Mouse (Mus musculus) midbrain, embryonic 15.5 days (tissue): Measurements from ENCODE around the gene Ank2. TPM values are rescaled to one million over a fixed set of nuclear protein-coding genes. Genes with fewer than 3 reads are reported as not detected.

Source experiments
- ATAC-seq: fragments of 200-750 bp; cut with Nextera tagmentation; replicated peaks from 2 replicates; pipeline ENCODE4 v1.8.0; 2017; ENCODE audit warnings: moderate TSS enrichment
- H3K27ac ChIP-seq: fragments of 300-500 bp; sonication (generic); 2 replicates; pipeline ENCODE4 v1.5.1; 2015; ENCODE audit warnings: mild to moderate bottlenecking, inconsistent platforms
- H3K27me3 ChIP-seq: fragments of 300-500 bp; sonication (generic); replicated peaks from 2 replicates; pipeline ENCODE4 v1.6.1; 2015; ENCODE audit warnings: inconsistent platforms
- H3K36me3 ChIP-seq: fragments of 300-500 bp; sonication (generic); replicated peaks from 2 replicates; pipeline ENCODE4 v1.6.1; 2015; ENCODE audit warnings: inconsistent platforms
- H3K4me1 ChIP-seq: fragments of 300-500 bp; sonication (generic); 2 replicates; pipeline ENCODE4 v1.6.1; 2015; ENCODE audit warnings: inconsistent platforms
- H3K4me2 ChIP-seq: fragments of 300-500 bp; sonication (generic); 2 replicates; pipeline ENCODE4 v1.6.1; 2015; ENCODE audit warnings: inconsistent platforms, mild to moderate bottlenecking, moderate library complexity
- H3K4me3 ChIP-seq: fragments of 300-500 bp; sonication (generic); 2 replicates; pipeline ENCODE4 v1.5.1; 2015; ENCODE audit warnings: mild to moderate bottlenecking, inconsistent platforms
- H3K9ac ChIP-seq: fragments of 300-500 bp; sonication (generic); 2 replicates; pipeline ENCODE4 v1.6.1; 2015; ENCODE audit warnings: mild to moderate bottlenecking, inconsistent platforms
- H3K9me3 ChIP-seq: fragments of 300-500 bp; sonication (generic); 2 replicates; pipeline ENCODE4 v1.6.1; 2016; ENCODE audit warnings: inconsistent platforms
- WGBS: fragments of 180-500 bp; shearing (Covaris S2); methylation state at CpG from one replicate; pipeline ENCODE4 v1.1.7; 2015; ENCODE audit warnings: mixed read lengths; 5-methylcytosine and 5-hydroxymethylcytosine counted together
- polyA plus RNA-seq: library from polyadenylated mRNA; unstranded; fragments of >200 nt; fragmentation: Nextera tagmentation; extraction: Ambion mirVana; gene quantifications from 2 replicates; pipeline ENCODE4 v1.2.1, GENCODE M21; 2015

The Ank2 gene
- polyA plus RNA-seq, 1 experiment from 2014 or later, result 216 TPM

- H3K27ac ChIP-seq, result no peak overlapping the region
- H3K9me3 ChIP-seq, result no peaks in the 10 kb centered on the region
- H3K9ac ChIP-seq, result no peak overlapping the region
- ATAC-seq, result no peak
- no peak overlapping the region for H3K4me2 ChIP-seq
- 73% methylated on average over 4 of the region's 4 CpGs for WGBS
- H3K27me3 ChIP-seq, result no peaks in the 10 kb centered on the region
- H3K4me3 ChIP-seq, result no peak overlapping the region
- H3K36me3 ChIP-seq, result no peaks in the 10 kb centered on the region
- peaks cover under 1% of the 10 kb centered on the region; the same call in 1 of the 2 replicates for H3K4me1 ChIP-seq
Measured at GRCm38 (mm10) chr3:127469164-127469752, 29.9 kb downstream of the Ank2 start.

GRCm38 (mm10) chr3:127468569-127468968, 30.6 kb downstream of the Ank2 start:
- Histone ChIP-seq H3K4me2 (no peak overlapping the region), H3K9me3 (no peaks in the 10 kb centered on the region), H3K27me3 (no peaks in the 10 kb centered on the region), H3K4me1 (peaks cover 7% of the 10 kb centered on the region), H3K27ac (no peak overlapping the region), H3K9ac (no peak overlapping the region), H3K36me3 (no peaks in the 10 kb centered on the region), H3K4me3 (no peak overlapping the region)
- WGBS, result 89% methylated on average over 8 of the region's 8 CpGs
- ATAC-seq, result no peak

GRCm38 (mm10) chr3:127463816-127464480, 35.2 kb downstream of the Ank2 start:
- H3K4me3 ChIP-seq, result no peak overlapping the region
- H3K27me3 ChIP-seq, result no peaks in the 10 kb centered on the region
- no peaks in the 10 kb centered on the region for H3K36me3 ChIP-seq
- H3K9ac ChIP-seq, result no peak overlapping the region
- no peak overlapping the region for H3K27ac ChIP-seq
- 11% methylated on average over 14 of the region's 14 CpGs for WGBS
- H3K4me2 ChIP-seq, result peak overlapping the region; percentile 17; the same call in 1 of the 2 replicates
- ATAC-seq, result peak; percentile 56
- peaks cover 19% of the 10 kb centered on the region for H3K4me1 ChIP-seq
- H3K9me3 ChIP-seq, result no peaks in the 10 kb centered on the region

- Histone ChIP-seq H3K4me2 (no peak overlapping the region), H3K4me3 (no peak overlapping the region), H3K27me3 (no peaks in the 10 kb centered on the region), H3K4me1 (peaks cover 19% of the 10 kb centered on the region), H3K27ac (no peak overlapping the region), H3K9ac (no peak overlapping the region), H3K9me3 (no peaks in the 10 kb centered on the region), H3K36me3 (no peaks in the 10 kb centered on the region)
- 14% methylated on average over 9 of the region's 9 CpGs for WGBS
- peak; percentile 43; the same call in 1 of the 2 replicates for ATAC-seq
Measured at GRCm38 (mm10) chr3:127463165-127463564, 36.0 kb downstream of the Ank2 start.

- H3K9me3 ChIP-seq, result no peaks in the 10 kb centered on the region
- 72% methylated on average over 6 of the region's 6 CpGs for WGBS
- H3K9ac ChIP-seq, result no peak overlapping the region
- no peaks in the 10 kb centered on the region for H3K36me3 ChIP-seq
- H3K4me1 ChIP-seq, result peaks cover 19% of the 10 kb centered on the region
- no peak for ATAC-seq
- no peak overlapping the region for H3K4me2 ChIP-seq
- no peak overlapping the region for H3K27ac ChIP-seq
- no peaks in the 10 kb centered on the region for H3K27me3 ChIP-seq
- H3K4me3 ChIP-seq, result no peak overlapping the region
Measured at GRCm38 (mm10) chr3:127462413-127462812, 36.7 kb downstream of the Ank2 start.

GRCm38 (mm10) chr3:127460891-127461437, 38.2 kb downstream of the Ank2 start:
- H3K27me3 ChIP-seq, result no peaks in the 10 kb centered on the region
- H3K27ac ChIP-seq, result no peak overlapping the region
- no peak overlapping the region for H3K4me3 ChIP-seq
- no peak overlapping the region for H3K9ac ChIP-seq
- H3K4me2 ChIP-seq, result no peak overlapping the region
- H3K36me3 ChIP-seq, result no peaks in the 10 kb centered on the region
- no peaks in the 10 kb centered on the region for H3K9me3 ChIP-seq
- ATAC-seq, result no peak
- 53% methylated on average over 11 of the region's 11 CpGs for WGBS
- peaks cover 19% of the 10 kb centered on the region for H3K4me1 ChIP-seq

GRCm38 (mm10) chr3:127459858-127460257, 39.3 kb downstream of the Ank2 start:
- no peaks in the 10 kb centered on the region for H3K27me3 ChIP-seq
- no peak overlapping the region for H3K4me3 ChIP-seq
- no peaks in the 10 kb centered on the region for H3K36me3 ChIP-seq
- H3K9me3 ChIP-seq, result no peaks in the 10 kb centered on the region
- peaks cover 19% of the 10 kb centered on the region for H3K4me1 ChIP-seq
- H3K9ac ChIP-seq, result no peak overlapping the region
- H3K27ac ChIP-seq, result no peak overlapping the region
- WGBS, result 13% methylated on average over 3 of the region's 3 CpGs
- H3K4me2 ChIP-seq, result no peak overlapping the region
- ATAC-seq, result no peak

- Histone ChIP-seq H3K4me2 (no peak overlapping the region), H3K9ac (no peak overlapping the region), H3K27ac (no peak overlapping the region), H3K27me3 (no peaks in the 10 kb centered on the region), H3K4me3 (no peak overlapping the region), H3K36me3 (no peaks in the 10 kb centered on the region), H3K9me3 (no peaks in the 10 kb centered on the region), H3K4me1 (peaks cover 15% of the 10 kb centered on the region)
- 53% methylated on average over 11 of the region's 11 CpGs for whole genome bisulfite sequencing
- ATAC-seq, result no peak
Measured at GRCm38 (mm10) chr3:127458925-127459324, 40.2 kb downstream of the Ank2 start.

GRCm38 (mm10) chr3:127458420-127458798, 40.7 kb downstream of the Ank2 start:
- H3K9ac ChIP-seq, result no peak overlapping the region
- peaks cover 10% of the 10 kb centered on the region for H3K4me1 ChIP-seq
- no peaks in the 10 kb centered on the region for H3K9me3 ChIP-seq
- H3K27ac ChIP-seq, result no peak overlapping the region
- H3K4me2 ChIP-seq, result no peak overlapping the region
- H3K4me3 ChIP-seq, result no peak overlapping the region
- no peak for ATAC-seq
- 57% methylated on average over 6 of the region's 6 CpGs for WGBS
- no peaks in the 10 kb centered on the region for H3K27me3 ChIP-seq
- no peaks in the 10 kb centered on the region for H3K36me3 ChIP-seq

- 47% methylated on average over 5 of the region's 5 CpGs for WGBS
Measured at GRCm38 (mm10) chr3:127457761-127458419, 41.3 kb downstream of the Ank2 start.

GRCm38 (mm10) chr3:127453738-127454137, 45.4 kb downstream of the Ank2 start:
- ATAC-seq, result no peak
- no peak overlapping the region for H3K4me2 ChIP-seq
- H3K9ac ChIP-seq, result no peak overlapping the region
- H3K9me3 ChIP-seq, result no peaks in the 10 kb centered on the region
- 81% methylated on average over 4 of the region's 4 CpGs for whole genome bisulfite sequencing
- no peak overlapping the region for H3K4me3 ChIP-seq
- H3K27ac ChIP-seq, result no peak overlapping the region
- no peaks in the 10 kb centered on the region for H3K36me3 ChIP-seq
- no peaks in the 10 kb centered on the region for H3K4me1 ChIP-seq
- H3K27me3 ChIP-seq, result no peaks in the 10 kb centered on the region

More at GRCm38 (mm10) chr3:127457761-127458419, 41.3 kb downstream of the Ank2 start:
- no peaks in the 10 kb centered on the region for H3K27me3 ChIP-seq
- no peak overlapping the region for H3K27ac ChIP-seq
- no peak overlapping the region for H3K4me3 ChIP-seq
- H3K36me3 ChIP-seq, result no peaks in the 10 kb centered on the region
- H3K4me2 ChIP-seq, result no peak overlapping the region
- no peak overlapping the region for H3K9ac ChIP-seq
- H3K4me1 ChIP-seq, result peaks cover 5% of the 10 kb centered on the region
- H3K9me3 ChIP-seq, result no peaks in the 10 kb centered on the region
- ATAC-seq, result no peak

- no peak overlapping the region for H3K4me2 ChIP-seq
- H3K9ac ChIP-seq, result no peak overlapping the region
- no peaks in the 10 kb centered on the region for H3K27me3 ChIP-seq
- no peak overlapping the region for H3K27ac ChIP-seq
- WGBS, result 84% methylated on average over 6 of the region's 6 CpGs
- no peak overlapping the region for H3K4me3 ChIP-seq
- H3K36me3 ChIP-seq, result no peaks in the 10 kb centered on the region
- no peak for ATAC-seq
- H3K9me3 ChIP-seq, result no peaks in the 10 kb centered on the region
- H3K4me1 ChIP-seq, result no peaks in the 10 kb centered on the region
Measured at GRCm38 (mm10) chr3:127453254-127453653, 45.9 kb downstream of the Ank2 start.
